Mouse (Mus musculus): ENCODE results near the gene Tmem30a. TPM values are rescaled to one million over a fixed set of nuclear protein-coding genes. Genes with fewer than 3 reads are reported as not detected.

The Tmem30a gene
- polyA plus RNA-seq, 1 experiment from 2014 or later: 79.7 TPM

DNA sequence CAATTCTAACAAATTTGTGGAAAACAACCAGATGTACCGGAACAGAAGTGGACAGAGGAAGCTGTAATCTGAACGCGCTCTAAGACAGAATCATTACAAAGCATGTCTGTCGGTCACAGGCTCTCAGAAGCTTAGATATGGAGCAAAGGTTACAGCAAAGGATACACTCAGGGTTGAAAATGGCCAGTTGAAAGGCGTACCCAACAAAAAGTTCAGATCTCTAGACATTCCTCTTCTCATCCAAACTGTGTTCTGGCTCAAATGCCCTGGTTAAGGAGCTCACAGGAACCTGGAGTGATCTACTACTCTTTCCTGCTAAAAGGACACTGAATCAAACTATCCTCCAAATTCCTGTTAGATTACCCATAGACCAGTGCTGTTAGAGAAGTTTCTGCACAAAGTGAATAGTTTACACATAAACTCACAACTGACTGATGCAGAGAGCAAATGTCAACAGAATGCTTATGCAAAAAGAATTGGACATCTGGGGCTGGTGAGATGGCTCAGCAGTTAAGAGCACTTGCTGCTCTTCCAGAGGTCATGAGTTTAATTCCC, 26.2 kb downstream of the Tmem30a start:
- ATAC-seq (ENCODE audit: low FRiP score, low TSS enrichment): no peak
- WGBS: 90% methylated on average over 5 of the region's 5 CpGs
- Histone ChIP-seq H3K4me2 (replicated peaks; ENCODE audit: low read depth, low read length) (no peak overlapping the region), H3K4me3 (ENCODE audit: low read length) (no peak overlapping the region), H3K9me3 (ENCODE audit: control insufficient read depth, low read length) (no peaks in the 10 kb centered on the region), H3K36me3 (ENCODE audit: control insufficient read depth, insufficient read depth, low read length) (peaks cover 6% of the 10 kb centered on the region; the same call in 1 of the 2 replicates), H3K27ac (ENCODE audit: low read depth, low read length) (no peak overlapping the region), H3K27me3 (ENCODE audit: control insufficient read depth, insufficient read depth, low read length) (no peaks in the 10 kb centered on the region), H3K9ac (ENCODE audit: low read depth, low read length) (no peak overlapping the region), H3K4me1 (ENCODE audit: control insufficient read depth, insufficient read depth, low read length) (no peaks in the 10 kb centered on the region)

DNA sequence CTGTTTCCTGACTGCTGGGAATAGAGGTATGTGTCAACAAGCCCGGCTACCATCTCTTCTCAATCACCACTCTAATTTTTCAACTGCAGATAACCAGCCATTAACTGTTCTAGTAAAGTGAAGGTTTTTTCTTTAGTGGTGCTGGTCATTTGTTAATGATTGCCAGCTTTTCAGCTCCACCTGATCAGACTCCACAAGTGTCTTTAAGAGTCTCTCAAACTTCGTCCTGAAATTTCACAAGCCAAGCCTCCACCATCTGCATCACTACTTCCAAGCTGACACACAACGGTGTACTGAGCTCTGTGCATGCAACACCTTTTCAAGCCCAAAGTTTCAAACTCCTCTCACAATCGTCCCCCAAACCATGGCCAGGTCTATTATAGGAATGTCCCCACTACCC, 28.0 kb downstream of the Tmem30a start:
- H3K36me3 ChIP-seq (ENCODE audit: control insufficient read depth, insufficient read depth, low read length): no peaks in the 10 kb centered on the region
- H3K4me3 ChIP-seq (ENCODE audit: low read length): no peak overlapping the region
- no peak for ATAC-seq (ENCODE audit: low FRiP score, low TSS enrichment)
- WGBS: 84% methylated on average over 4 of the region's 4 CpGs
- H3K4me2 ChIP-seq (replicated peaks; ENCODE audit: low read depth, low read length): no peak overlapping the region
- H3K9ac ChIP-seq (ENCODE audit: low read depth, low read length): no peak overlapping the region
- H3K4me1 ChIP-seq (ENCODE audit: control insufficient read depth, insufficient read depth, low read length): no peaks in the 10 kb centered on the region
- H3K9me3 ChIP-seq (ENCODE audit: control insufficient read depth, low read length): no peaks in the 10 kb centered on the region
- H3K27ac ChIP-seq (ENCODE audit: low read depth, low read length): no peak overlapping the region
- H3K27me3 ChIP-seq (ENCODE audit: control insufficient read depth, insufficient read depth, low read length): no peaks in the 10 kb centered on the region

DNA sequence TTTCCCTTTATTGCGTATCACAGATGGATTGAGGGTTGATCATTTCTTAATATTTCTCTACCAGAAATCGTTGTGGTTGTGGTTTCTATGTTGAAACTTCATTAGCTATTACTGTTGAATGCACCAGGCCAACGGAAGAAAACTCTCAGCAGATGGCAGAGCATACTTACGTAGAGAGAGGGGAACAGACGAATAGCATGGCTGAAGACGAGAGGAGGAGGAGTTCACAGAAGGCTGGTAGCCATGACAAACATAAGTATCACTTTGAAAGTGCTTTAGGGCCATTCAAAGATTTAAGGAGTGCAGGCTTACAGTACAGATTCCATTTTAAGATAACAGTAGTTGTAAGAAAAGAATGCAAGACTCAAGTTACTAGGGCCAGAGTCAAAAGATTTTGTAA, 30.8 kb downstream of the Tmem30a start:
- Histone ChIP-seq H3K9ac (ENCODE audit: low read depth, low read length) (no peak overlapping the region), H3K4me3 (ENCODE audit: low read length) (no peak overlapping the region), H3K4me1 (ENCODE audit: control insufficient read depth, insufficient read depth, low read length) (peaks cover 7% of the 10 kb centered on the region; the same call in 1 of the 2 replicates), H3K36me3 (ENCODE audit: control insufficient read depth, insufficient read depth, low read length) (peaks cover 6% of the 10 kb centered on the region; the same call in 1 of the 2 replicates), H3K27me3 (ENCODE audit: control insufficient read depth, insufficient read depth, low read length) (no peaks in the 10 kb centered on the region), H3K27ac (ENCODE audit: low read depth, low read length) (no peak overlapping the region), H3K4me2 (replicated peaks; ENCODE audit: low read depth, low read length) (no peak overlapping the region), H3K9me3 (ENCODE audit: control insufficient read depth, low read length) (no peaks in the 10 kb centered on the region)
- 83% methylated on average over 6 of the region's 6 CpGs for WGBS
- ATAC-seq (ENCODE audit: low FRiP score, low TSS enrichment): no peak

GRCm38 (mm10) chr9:79760076-79760475, 33.2 kb downstream of the Tmem30a start:
- 3% methylated on average over 14 of the region's 14 CpGs for WGBS
- peak; percentile 53 for ATAC-seq (ENCODE audit: low FRiP score, low TSS enrichment)
- Histone ChIP-seq H3K36me3 (ENCODE audit: control insufficient read depth, insufficient read depth, low read length) (peaks cover 27% of the 10 kb centered on the region; the same call in 1 of the 2 replicates), H3K9ac (ENCODE audit: low read depth, low read length) (peak overlapping the region; percentile 67), H3K4me1 (ENCODE audit: control insufficient read depth, insufficient read depth, low read length) (peaks cover 7% of the 10 kb centered on the region; the same call in 1 of the 2 replicates), H3K4me3 (ENCODE audit: low read length) (peak overlapping the region; percentile 88), H3K27ac (ENCODE audit: low read depth, low read length) (peak overlapping the region; percentile 90), H3K9me3 (ENCODE audit: control insufficient read depth, low read length) (no peaks in the 10 kb centered on the region), H3K27me3 (ENCODE audit: control insufficient read depth, insufficient read depth, low read length) (no peaks in the 10 kb centered on the region), H3K4me2 (replicated peaks; ENCODE audit: low read depth, low read length) (peak overlapping the region; percentile 62)

DNA sequence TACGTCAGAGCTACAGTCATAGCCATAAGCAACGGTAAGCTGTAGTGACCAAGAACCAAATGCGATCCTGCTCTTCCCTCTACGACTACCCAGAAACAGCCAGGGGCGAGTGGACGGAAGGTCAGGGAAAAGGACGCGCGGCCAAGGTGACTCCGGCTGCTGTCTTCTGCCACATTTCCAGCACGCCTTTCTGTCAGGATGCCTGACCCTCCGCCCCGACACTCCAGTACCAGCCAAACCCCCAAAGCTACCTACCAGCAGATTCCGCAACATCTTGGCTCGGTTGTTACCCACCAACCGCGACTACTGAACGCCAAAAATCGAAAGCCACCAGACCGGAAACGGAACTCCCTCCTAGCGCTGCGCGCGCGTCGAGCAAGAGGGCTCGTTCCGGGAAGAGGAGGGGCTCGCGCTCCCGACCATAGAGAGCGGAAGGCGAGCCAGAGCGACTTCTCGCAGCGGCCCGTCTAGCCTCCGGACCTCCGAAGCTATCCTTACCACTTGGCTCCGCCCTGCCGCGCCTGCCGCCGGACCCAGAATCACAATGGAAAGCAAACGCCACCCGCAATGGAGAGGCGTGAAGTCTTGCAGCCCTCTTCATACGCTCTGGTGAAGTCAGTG, 33.8 kb downstream of the Tmem30a start, which contains the start of gene Cox7a2:
Cox7a2 (minus strand) TSS at position 494 of the 621 bp plus-strand sequence.
- Histone ChIP-seq H3K4me1 (ENCODE audit: control insufficient read depth, insufficient read depth, low read length) (peaks cover 7% of the 10 kb centered on the region; the same call in 1 of the 2 replicates), H3K27ac (ENCODE audit: low read depth, low read length) (peak within 1 kb of the TSS; percentile 90), H3K4me2 (replicated peaks; ENCODE audit: low read depth, low read length) (peak within 1 kb of the TSS; percentile 69), H3K4me3 (ENCODE audit: low read length) (peak within 1 kb of the TSS; percentile 88), H3K9ac (ENCODE audit: low read depth, low read length) (peak within 1 kb of the TSS; percentile 67), H3K9me3 (ENCODE audit: control insufficient read depth, low read length) (no peaks in the 10 kb centered on the region), H3K27me3 (ENCODE audit: control insufficient read depth, insufficient read depth, low read length) (no peaks in the 10 kb centered on the region), H3K36me3 (ENCODE audit: control insufficient read depth, insufficient read depth, low read length) (peaks cover 30% of the 10 kb centered on the region; the same call in 1 of the 2 replicates)
- under 1% methylated on average over 49 of the region's 49 CpGs for WGBS
- peak; percentile 99 for ATAC-seq (ENCODE audit: low FRiP score, low TSS enrichment)

DNA sequence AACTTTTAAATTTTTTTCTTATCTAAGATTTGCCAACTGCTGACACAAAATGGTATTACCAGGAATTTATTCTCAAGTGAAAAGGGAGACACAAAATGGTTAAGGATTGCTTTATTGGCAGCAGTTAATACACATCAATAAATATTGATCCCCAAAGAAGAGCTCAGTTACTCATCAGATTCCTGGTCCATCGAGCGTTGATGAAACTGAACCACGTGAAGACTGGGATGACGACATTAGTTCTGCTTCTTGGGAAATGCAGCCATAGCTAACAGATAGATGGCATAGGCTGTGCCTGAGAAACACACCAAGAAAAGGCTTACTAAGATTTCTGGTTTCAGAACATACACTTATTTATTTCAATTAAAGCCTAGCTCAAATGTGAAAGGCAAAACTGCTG, 38.0 kb downstream of the Tmem30a start:
- H3K4me1 ChIP-seq (ENCODE audit: control insufficient read depth, insufficient read depth, low read length): peaks cover 7% of the 10 kb centered on the region; the same call in 1 of the 2 replicates
- 96% methylated on average over 4 of the region's 4 CpGs for WGBS
- ATAC-seq (ENCODE audit: low FRiP score, low TSS enrichment): no peak
- H3K36me3 ChIP-seq (ENCODE audit: control insufficient read depth, insufficient read depth, low read length): peaks cover 48% of the 10 kb centered on the region; the same call in 1 of the 2 replicates
- no peak overlapping the region for H3K4me3 ChIP-seq (ENCODE audit: low read length)
- H3K4me2 ChIP-seq (replicated peaks; ENCODE audit: low read depth, low read length): no peak overlapping the region
- H3K27me3 ChIP-seq (ENCODE audit: control insufficient read depth, insufficient read depth, low read length): no peaks in the 10 kb centered on the region
- H3K27ac ChIP-seq (ENCODE audit: low read depth, low read length): no peak overlapping the region
- H3K9ac ChIP-seq (ENCODE audit: low read depth, low read length): no peak overlapping the region
- H3K9me3 ChIP-seq (ENCODE audit: control insufficient read depth, low read length): no peaks in the 10 kb centered on the region

DNA sequence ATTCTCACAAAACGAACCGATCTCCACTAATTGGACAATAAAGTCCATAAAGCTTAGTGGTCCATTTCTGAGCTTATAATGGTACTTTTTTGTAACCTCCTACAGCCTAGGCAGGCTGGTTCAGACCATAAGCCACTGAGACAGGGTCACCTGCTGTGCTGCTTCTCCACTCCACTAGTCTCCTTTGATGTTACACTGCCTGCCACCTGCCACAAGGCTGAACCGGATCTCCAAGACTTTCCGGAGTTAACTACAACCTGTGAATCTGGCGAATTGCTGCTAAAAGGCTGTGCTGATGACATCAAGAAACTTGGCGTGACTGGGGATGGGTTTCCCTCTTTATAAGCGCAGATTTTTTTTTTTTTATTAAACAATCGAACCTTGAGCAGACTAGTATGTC, 41.5 kb downstream of the Tmem30a start:
- no peaks in the 10 kb centered on the region for H3K4me1 ChIP-seq (ENCODE audit: control insufficient read depth, insufficient read depth, low read length)
- H3K27ac ChIP-seq (ENCODE audit: low read depth, low read length): no peak overlapping the region
- no peaks in the 10 kb centered on the region for H3K9me3 ChIP-seq (ENCODE audit: control insufficient read depth, low read length)
- no peak overlapping the region for H3K4me2 ChIP-seq (replicated peaks; ENCODE audit: low read depth, low read length)
- no peak overlapping the region for H3K4me3 ChIP-seq (ENCODE audit: low read length)
- 31% methylated on average over 8 of the region's 8 CpGs for WGBS
- H3K27me3 ChIP-seq (ENCODE audit: control insufficient read depth, insufficient read depth, low read length): no peaks in the 10 kb centered on the region
- no peak overlapping the region for H3K9ac ChIP-seq (ENCODE audit: low read depth, low read length)
- H3K36me3 ChIP-seq (ENCODE audit: control insufficient read depth, insufficient read depth, low read length): peaks cover 37% of the 10 kb centered on the region; the same call in 1 of the 2 replicates
- no peak for ATAC-seq (ENCODE audit: low FRiP score, low TSS enrichment)

DNA sequence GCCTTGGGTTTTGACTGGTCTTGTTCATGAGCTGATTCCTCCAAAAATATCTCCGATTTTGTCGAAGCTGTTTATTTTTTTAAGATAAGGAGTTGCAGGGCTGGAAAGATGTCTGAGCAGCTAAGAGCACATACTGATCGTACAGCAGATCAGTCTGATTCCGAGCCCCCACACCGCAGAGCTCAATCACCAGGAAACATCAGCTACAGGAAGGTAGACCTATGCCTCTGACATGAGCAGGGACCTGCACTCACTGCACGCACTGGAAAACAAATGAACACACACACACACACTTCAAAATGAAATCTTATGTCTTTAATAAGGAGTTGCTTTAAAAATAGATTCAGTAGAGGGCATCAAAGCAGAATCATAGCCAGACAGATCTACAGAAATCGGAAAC, 42.6 kb downstream of the Tmem30a start:
- Histone ChIP-seq H3K4me1 (ENCODE audit: control insufficient read depth, insufficient read depth, low read length) (no peaks in the 10 kb centered on the region), H3K4me3 (ENCODE audit: low read length) (no peak overlapping the region), H3K4me2 (replicated peaks; ENCODE audit: low read depth, low read length) (no peak overlapping the region), H3K27me3 (ENCODE audit: control insufficient read depth, insufficient read depth, low read length) (no peaks in the 10 kb centered on the region), H3K36me3 (ENCODE audit: control insufficient read depth, insufficient read depth, low read length) (peaks cover 28% of the 10 kb centered on the region; the same call in 1 of the 2 replicates), H3K9ac (ENCODE audit: low read depth, low read length) (no peak overlapping the region), H3K27ac (ENCODE audit: low read depth, low read length) (no peak overlapping the region), H3K9me3 (ENCODE audit: control insufficient read depth, low read length) (no peaks in the 10 kb centered on the region)
- 87% methylated on average over 7 of the region's 7 CpGs for WGBS
- no peak for ATAC-seq (ENCODE audit: low FRiP score, low TSS enrichment)

DNA sequence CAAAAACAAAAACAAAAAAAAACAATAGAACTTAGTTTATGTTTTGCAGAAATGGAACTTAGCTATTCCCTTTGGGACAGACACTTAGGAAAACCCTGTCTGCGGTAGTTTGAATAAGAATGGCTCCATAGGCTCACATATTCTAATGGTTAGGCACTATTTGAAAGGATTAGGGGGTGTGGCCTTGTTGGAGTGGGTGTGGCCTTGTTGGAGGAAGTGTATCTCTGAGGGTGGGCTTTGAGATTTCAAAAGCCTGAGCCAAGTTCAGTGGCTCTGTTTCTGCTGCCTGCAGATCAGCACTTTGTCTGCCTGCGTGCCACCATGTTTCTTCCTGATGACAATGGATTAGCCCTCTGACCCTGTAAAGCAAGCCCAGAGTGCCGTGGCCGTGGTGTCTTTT, 48.3 kb downstream of the Tmem30a start:
- H3K4me3 ChIP-seq (ENCODE audit: low read length): no peak overlapping the region
- H3K27ac ChIP-seq (ENCODE audit: low read depth, low read length): no peak overlapping the region
- H3K36me3 ChIP-seq (ENCODE audit: control insufficient read depth, insufficient read depth, low read length): no peaks in the 10 kb centered on the region
- H3K9ac ChIP-seq (ENCODE audit: low read depth, low read length): no peak overlapping the region
- WGBS: 60% methylated on average over 4 of the region's 4 CpGs
- H3K9me3 ChIP-seq (ENCODE audit: control insufficient read depth, low read length): no peaks in the 10 kb centered on the region
- H3K4me1 ChIP-seq (ENCODE audit: control insufficient read depth, insufficient read depth, low read length): no peaks in the 10 kb centered on the region
- H3K4me2 ChIP-seq (replicated peaks; ENCODE audit: low read depth, low read length): no peak overlapping the region
- no peaks in the 10 kb centered on the region for H3K27me3 ChIP-seq (ENCODE audit: control insufficient read depth, insufficient read depth, low read length)
- ATAC-seq (ENCODE audit: low FRiP score, low TSS enrichment): no peak
